Mouse (Mus musculus) brain, embryonic 14.5 days (tissue): ENCODE measurements at regions not wholly inside any gene's neighbourhood (a gene's known extent, or its start where the extent isn't known, plus 50 kb on each side); places are given as distances from the start of the nearest gene placed in this dataset.

Experiments used
- CTCF ChIP-seq: fragments of 200-500 bp; IDR thresholded peaks from 2 replicates; pipeline ENCODE4 v1.5.1; 2012; ENCODE audit warnings: inconsistent platforms, mild to moderate bottlenecking, moderate library complexity, borderline replicate concordance; ENCODE audit not compliant: insufficient read depth, insufficient read length; ENCODE audit errors: extremely low read depth
- POLR2A ChIP-seq: fragments of 200-500 bp; IDR thresholded peaks from 2 replicates; pipeline ENCODE4 v1.6.1; 2012; ENCODE audit warnings: mild to moderate bottlenecking, inconsistent platforms, borderline replicate concordance; ENCODE audit not compliant: poor library complexity, insufficient read depth, insufficient read length, severe bottlenecking; ENCODE audit errors: extremely low read depth

- no peak for TF ChIP-seq CTCF
- TF ChIP-seq POLR2A = no peak
These were observed 78.2 kb upstream of the Arl4c start for GRCm38 (mm10) chr1:88780262-88780661.
